Mouse (Mus musculus): ENCODE results near the gene Vpreb2.
"Not testable (repeated sequence)": the region's sequence is repeated elsewhere in the genome, so short reads cannot be mapped to it uniquely, and the experiment has no call there.

Vpreb2 gene

DNA sequence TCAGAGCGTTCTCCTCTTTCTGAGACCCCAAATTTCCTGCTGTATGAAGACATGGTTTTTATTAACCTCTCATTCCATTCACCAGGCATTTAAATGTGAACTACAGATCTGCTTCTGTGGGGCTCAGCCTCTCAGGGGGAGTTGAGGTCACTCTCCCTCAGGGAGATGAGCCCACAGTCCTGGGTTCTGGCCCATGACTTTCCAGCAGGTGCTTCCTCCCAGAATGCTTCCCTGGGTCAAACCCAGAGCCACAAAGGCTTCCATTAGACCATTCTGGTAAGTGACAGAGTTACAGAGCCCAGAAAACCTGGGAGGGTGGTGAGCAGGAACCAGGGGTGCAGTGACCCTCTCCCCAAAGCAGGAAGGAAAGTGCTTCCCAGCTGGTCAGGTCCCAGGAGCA lies at the start of gene Vpreb2:
TSS of gene Vpreb2 (plus strand) at position 301 of the 400 bp plus-strand sequence.
- DNase-seq (ENCODE audit: low spot score) = no peak

DNA sequence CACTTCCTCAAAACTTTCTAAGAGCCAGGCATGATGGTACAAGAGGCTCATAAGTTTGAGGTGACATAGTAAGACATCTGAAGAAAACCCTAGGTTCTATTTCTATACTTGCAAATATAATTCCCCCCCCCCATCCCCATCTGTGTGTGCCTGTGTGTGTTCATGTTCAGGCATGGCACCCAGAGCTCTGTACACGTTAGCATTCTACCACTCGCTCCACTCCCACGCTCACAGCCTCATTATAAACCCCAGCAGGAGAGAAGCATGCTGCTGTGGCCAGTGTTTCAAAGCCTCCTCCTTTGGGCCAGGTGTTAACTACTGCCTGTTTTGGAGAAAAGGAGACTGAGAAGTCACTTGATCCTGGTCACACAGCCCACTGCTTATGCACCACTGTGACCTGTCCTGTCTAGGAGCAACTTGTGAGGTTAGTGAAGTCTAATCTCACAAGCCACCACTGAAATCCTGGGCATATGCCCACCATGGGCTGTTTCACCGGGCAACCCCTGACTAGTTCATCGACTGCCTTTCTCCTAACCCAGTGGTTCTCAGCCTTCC lies 48.2 kb upstream of the Vpreb2 start:
- DNase-seq (ENCODE audit: low spot score) = no peak

- DNase-seq (ENCODE audit: low spot score) = no peak
Observed at GRCm38 (mm10) chr16:17933594-17934444, 46.4 kb upstream of the Vpreb2 start.

- DNase-seq (ENCODE audit: low spot score) = no peak
Observed at GRCm38 (mm10) chr16:17934445-17934910, 45.8 kb upstream of the Vpreb2 start.

GRCm38 (mm10) chr16:17936776-17937175 lies 43.5 kb upstream of the Vpreb2 start:
- no peak for DNase-seq (ENCODE audit: low spot score)

DNA sequence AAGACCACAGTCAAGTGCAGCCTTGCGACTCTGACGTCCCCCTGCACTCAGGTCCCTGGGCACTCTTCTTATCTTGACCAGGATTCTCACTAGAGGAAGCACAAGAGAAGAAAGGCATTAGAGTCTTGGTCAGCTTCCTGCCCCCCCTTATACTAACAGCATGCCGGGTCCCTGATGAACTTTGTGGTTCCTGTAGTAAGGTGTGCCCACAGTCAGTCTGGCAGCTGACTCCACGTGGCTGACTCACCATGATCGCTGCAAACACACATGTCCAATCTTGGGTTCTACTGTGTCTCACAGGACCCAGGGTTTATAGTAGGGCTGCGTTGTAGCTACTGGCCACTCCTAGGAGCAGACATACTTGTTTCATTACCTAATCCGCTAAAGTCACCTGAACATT lies 42.0 kb upstream of the Vpreb2 start:
- no peak for DNase-seq (ENCODE audit: low spot score)

DNA sequence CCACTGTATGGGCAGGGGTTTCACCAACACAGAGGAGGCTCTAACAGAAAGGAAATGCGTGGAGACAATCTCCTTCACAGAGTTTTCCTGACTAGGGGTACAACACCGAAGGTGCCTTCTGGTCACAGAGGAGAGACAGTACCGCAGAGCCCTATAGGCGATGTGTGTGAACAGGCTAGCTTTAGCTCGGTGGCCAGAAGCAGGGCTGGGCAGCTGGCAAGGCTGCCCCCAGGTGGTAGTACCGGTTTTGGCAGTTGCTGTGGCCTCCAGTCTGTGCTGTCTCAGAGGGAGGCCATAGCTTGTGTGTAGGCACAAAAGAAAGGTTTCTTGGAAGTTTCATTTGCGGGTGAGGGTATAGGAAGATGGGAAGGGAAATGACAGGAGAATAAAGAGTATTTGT lies 41.4 kb upstream of the Vpreb2 start:
- DNase-seq (ENCODE audit: low spot score) = peak; percentile 84

- DNase-seq (ENCODE audit: low spot score) = no peak
Observed at GRCm38 (mm10) chr16:17939255-17939751, 40.9 kb upstream of the Vpreb2 start.

- no peak for DNase-seq (ENCODE audit: low spot score)
Observed at GRCm38 (mm10) chr16:17943466-17943865, 36.8 kb upstream of the Vpreb2 start.

DNA sequence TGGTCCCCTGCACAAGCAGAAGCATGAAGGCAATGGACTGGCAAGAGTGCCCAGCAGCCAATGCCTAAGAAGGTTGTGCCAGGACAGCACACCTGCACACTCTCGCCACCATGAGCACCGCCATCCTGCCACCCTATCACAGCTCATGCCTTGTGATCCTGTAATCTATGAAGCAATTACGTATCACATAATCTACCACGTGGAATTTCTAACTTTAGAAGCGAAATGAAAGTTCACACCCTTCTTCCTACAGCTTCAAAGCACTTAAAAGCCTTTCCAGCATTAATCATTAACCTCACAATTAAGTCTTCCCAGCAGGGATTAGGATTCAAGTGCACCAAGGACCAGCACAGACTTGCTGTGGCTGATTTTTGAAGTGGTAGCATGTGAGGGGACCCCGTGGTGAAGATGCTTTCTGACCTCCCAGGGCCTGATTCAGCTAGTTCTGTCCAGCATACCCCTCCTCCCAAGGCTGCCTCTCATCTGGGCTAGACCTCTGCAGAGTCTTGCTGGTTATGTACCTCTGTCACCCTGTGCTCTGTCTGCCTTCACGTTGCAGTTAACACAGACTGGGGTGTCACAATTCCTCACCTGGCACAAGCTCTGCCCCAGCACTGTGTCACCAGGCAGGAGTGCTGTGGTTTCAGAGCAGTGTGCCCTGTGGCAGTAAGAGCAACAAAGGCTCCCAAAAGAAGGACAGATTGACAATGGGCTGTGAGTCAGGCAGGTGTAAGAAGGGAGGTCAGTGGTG lies 35.0 kb upstream of the Vpreb2 start:
- DNase-seq (ENCODE audit: low spot score) = no peak

DNA sequence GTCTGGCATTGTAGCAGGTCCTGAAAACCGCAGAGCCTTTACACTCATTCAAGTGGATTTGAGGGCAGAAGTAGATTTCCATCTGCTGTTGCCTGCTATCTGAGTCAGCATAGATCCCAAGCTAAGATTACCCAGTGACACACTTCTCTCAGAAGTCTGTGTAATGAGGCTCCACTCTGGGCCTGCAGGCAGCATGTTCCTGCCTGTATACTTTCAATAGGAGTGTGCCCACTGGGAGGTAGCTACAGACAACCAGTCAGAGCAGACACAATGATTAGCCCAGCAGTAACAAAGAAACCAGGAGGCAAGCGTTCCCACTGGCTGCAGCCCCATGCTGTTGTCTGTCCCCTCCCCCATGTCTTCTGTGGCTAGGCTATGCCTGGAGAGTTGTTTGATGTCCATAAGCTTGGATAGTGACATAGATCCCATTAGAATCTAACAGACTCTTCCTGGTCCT lies 30.8 kb upstream of the Vpreb2 start:
- peak; percentile 78 for DNase-seq (ENCODE audit: low spot score)

DNA sequence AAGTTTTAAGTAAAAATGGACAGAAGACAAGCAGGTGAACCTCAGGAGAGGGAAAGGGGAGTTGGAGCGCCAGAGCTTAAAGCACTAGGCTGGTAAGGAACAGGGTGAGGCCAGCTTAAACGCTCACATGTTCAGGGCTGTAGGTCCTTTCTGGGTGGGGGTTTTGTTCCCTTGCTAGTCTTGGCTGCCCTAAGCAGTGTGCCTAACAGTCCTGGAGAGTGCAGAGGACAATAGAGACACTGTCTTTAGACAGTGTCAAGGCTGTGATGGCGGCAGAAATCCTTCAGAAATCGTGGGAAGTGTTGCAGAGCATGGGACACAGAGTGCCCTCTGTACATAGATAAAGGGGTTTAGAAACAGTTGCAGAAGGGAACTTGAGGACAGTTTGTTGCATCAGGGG lies 30.2 kb upstream of the Vpreb2 start:
- DNase-seq (ENCODE audit: low spot score) = peak; percentile 21

- no peak for DNase-seq (ENCODE audit: low spot score)
Observed at GRCm38 (mm10) chr16:17951618-17952017, 28.6 kb upstream of the Vpreb2 start.

DNA sequence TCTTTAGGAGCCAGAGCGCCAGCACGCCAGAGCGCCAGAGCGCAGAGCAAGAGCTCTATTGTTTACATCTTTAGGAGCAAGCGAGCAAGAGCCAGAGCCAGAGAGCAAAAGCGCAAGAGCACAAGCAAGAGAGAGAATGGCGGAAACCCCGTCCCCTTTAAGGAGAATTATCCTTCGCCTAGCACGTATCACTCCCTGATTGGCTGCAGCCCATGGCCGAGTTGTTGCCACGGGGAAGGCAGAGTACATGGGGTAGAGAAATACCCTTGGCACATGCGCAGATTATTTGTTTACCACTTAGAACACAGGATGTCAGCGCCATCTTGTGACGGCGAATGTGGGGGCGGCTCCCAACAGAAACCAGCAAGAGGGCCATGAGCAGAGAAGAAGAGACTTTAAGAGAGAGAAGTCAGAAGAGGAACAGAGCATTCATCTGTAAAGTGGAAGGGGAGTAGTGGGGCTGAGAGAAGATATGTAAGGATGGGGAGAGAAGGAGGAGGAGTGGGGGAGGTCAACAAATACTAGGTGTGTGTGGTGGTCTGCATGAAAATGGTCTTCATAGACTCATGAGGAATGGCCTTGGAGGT lies 24.1 kb upstream of the Vpreb2 start:
- DNase-seq (ENCODE audit: low spot score) = not testable (repeated sequence)

DNA sequence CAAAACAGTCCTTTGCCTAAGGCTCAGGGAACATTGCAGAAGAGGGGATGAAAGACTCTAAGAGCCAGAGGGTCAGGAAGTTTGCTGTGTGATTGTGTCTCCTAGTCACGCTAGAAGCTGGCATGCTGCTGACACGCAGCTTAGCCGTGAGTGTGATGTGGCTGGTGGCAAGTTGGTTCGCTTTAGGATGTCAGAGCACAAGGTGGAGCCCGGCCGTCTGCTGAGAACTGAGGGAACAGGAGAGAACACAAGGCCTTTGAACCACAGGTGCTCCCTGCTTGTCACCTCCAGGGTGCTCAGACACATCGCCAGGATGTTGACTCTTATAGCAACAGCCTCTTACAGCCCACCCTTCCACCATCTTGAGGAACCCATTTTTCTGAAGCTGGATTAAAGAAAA lies 18.1 kb upstream of the Vpreb2 start:
- DNase-seq (ENCODE audit: low spot score) = no peak

DNA sequence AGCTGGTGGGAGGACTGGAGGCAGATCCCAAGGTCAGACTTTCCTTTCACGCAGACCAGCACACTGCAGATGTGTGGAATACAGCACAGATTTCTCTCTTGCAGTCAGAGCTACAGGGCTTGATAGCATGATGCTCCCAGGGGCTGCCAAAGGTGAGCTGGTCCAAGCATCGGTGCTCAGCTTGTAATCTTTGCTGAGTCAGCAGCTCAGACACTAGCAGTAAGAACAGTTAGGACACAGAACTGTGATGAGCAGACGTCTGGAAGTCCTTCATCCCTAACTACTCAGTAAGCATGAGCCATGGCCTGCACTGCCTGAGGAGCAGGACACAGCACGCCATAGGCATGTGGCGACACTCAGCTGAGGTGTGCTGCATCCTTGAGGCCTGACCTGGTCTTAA lies 8.4 kb upstream of the Vpreb2 start:
- no peak for DNase-seq (ENCODE audit: low spot score)

GRCm38 (mm10) chr16:17977840-17978239 lies 2.4 kb upstream of the Vpreb2 start:
- not testable (repeated sequence) for DNase-seq (ENCODE audit: low spot score)

DNA sequence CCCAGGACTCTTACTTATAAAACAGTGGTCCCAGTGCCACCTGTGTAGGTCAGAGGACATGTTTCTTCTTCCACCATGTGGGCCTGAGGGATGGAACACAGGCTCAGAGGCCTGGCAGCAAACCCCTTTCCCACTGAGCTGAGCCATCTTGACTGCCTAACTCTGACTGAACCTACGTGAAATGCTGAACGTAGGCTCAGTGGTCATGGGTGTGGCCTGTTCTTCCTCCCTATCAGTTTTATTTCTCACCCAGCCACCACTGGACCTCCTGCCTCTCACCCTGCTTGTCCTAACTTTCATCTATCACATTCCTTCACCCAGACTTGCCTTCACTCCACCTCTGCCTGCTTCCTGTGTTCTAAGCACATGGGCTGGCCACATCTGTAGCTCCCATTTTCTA lies 3.0 kb downstream of the Vpreb2 start:
- DNase-seq (ENCODE audit: low spot score) = no peak

DNA sequence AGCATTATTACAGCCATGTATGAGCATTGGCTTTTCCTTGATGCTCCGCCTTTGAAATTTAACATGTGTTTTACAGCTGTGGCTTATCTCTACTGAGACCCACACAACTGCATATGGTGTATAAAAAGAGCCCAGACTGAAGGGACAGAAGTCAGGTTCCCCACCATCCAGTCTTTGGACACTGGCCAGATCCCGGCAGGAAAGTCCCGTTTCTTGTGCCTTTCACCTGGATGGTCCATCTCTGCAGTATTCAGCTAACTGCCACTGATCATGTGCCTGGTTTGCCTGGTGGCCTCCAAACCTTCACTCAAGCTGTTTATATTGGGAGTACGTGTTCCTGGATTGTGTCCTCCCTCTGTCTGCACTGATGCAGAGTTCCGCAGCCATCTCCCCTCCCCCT lies 4.0 kb downstream of the Vpreb2 start:
- no peak for DNase-seq (ENCODE audit: low spot score)

DNA sequence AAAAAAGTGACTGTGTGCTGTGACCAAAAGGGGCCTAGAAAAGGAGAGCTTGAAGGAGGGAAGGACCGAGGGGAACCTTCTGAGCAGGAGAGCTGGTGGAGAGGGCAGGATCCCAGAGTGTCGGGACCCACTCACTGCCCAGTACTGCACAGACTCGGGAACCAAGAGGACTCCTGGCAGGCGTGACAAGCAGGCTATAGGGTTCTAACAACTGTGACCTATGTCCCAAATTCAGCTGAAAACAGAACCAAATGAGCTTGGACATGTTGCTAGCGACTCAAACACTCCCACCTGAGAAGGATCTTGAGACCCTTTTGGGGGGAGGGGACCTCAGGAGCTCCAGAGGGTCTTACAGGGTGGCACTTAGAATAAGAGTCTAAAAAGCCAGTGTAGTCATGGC lies 4.8 kb downstream of the Vpreb2 start:
- no peak for DNase-seq (ENCODE audit: low spot score)

GRCm38 (mm10) chr16:17986456-17987132 lies 6.4 kb downstream of the Vpreb2 start:
- DNase-seq (ENCODE audit: low spot score) = peak; percentile 80

- no peak for DNase-seq (ENCODE audit: low spot score)
Observed at GRCm38 (mm10) chr16:17987703-17988102, 7.5 kb downstream of the Vpreb2 start.

All from retina, embryonic 14.5 days (tissue).